Mouse (Mus musculus): ENCODE results near the gene Pax8. TPM values are rescaled to one million over a fixed set of nuclear protein-coding genes. Genes with fewer than 3 reads are reported as not detected.
A peak's percentile ranks its signal among the peaks of the same experiment; 100 is the strongest.

Pax8 gene
- polyA plus RNA-seq, 1 experiment from 2014 or later = 0.56 TPM

DNA sequence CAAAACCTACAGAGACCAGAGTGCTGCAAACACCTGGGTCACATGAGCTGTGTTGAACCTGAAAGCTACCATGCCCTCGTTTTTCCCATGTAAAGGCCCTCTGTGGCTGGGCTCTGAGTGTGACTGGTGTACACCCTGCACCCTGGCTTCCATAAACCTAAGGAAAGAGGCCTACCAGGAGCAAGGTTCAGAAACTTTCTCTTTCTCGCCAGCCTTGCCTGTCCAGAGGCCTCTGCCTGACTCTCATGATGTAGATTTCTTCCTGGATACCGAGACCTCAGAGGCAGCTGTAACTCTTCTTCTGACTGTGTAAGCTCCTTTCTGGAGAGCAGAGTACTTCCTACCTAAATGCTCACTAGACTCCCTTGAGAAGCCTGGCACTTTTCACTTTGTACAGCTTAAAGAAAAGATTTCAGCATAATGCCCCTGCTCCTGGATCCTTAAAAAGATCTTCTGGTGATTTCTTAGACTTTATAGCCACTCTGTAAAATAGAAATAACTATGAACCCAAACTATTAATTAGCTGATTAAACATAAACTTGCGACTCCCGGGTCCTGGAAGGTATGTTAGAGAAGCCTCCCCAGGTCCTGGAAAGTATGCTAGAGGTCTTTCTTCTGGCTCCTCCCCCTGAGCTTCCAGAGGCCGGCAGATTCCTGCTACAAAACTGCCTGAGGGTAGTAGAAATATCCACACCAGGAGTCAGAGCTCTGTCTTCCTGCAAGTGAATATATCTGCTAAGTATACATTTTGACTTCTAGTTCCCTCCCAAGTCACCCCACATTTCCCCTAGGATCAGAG lies 20.1 kb downstream of the Pax8 start:
- Histone ChIP-seq H3K36me3 (replicated peaks) (no peaks in the 10 kb centered on the region), H3K27ac (no peak overlapping the region)

GRCm38 (mm10) chr2:24454429-24455011 lies 20.9 kb downstream of the Pax8 start:
- Histone ChIP-seq H3K27ac (no peak overlapping the region), H3K36me3 (replicated peaks) (no peaks in the 10 kb centered on the region), H3K27me3 (ENCODE audit: poor library complexity, severe bottlenecking) (peaks cover 41% of the 10 kb centered on the region), H3K4me1 (peaks cover 17% of the 10 kb centered on the region), H3K9me3 (no peaks in the 10 kb centered on the region), H3K4me3 (no peak overlapping the region)
- no peak for DNase-seq (ENCODE audit: extremely low spot score, low spot score)
- WGBS = 35% methylated on average over 1 of the region's 1 CpGs

More for the DNA sequence above, 20.1 kb downstream of the Pax8 start:
- Histone ChIP-seq H3K9me3 (no peaks in the 10 kb centered on the region), H3K27me3 (ENCODE audit: poor library complexity, severe bottlenecking) (peaks cover 46% of the 10 kb centered on the region), H3K4me3 (no peak overlapping the region), H3K4me1 (peaks cover 17% of the 10 kb centered on the region)
- DNase-seq (ENCODE audit: extremely low spot score, low spot score) = no peak
- 40% methylated on average over 6 of the region's 6 CpGs for WGBS

GRCm38 (mm10) chr2:24453206-24453605 lies 22.2 kb downstream of the Pax8 start:
- Histone ChIP-seq H3K27ac (no peak overlapping the region), H3K4me3 (no peak overlapping the region), H3K4me1 (peaks cover 17% of the 10 kb centered on the region), H3K27me3 (ENCODE audit: poor library complexity, severe bottlenecking) (peaks cover 31% of the 10 kb centered on the region), H3K36me3 (replicated peaks) (no peaks in the 10 kb centered on the region), H3K9me3 (no peaks in the 10 kb centered on the region)
- WGBS = 84% methylated on average over 5 of the region's 5 CpGs
- no peak for DNase-seq (ENCODE audit: extremely low spot score, low spot score)

GRCm38 (mm10) chr2:24449111-24449510 lies 26.3 kb downstream of the Pax8 start:
- 80% methylated on average over 4 of the region's 4 CpGs for WGBS
- no peaks in the 10 kb centered on the region for H3K9me3 ChIP-seq
- H3K27me3 ChIP-seq (ENCODE audit: poor library complexity, severe bottlenecking) = peaks cover 43% of the 10 kb centered on the region
- no peak for DNase-seq (ENCODE audit: extremely low spot score, low spot score)
- H3K27ac ChIP-seq = no peak overlapping the region
- peaks cover 5% of the 10 kb centered on the region for H3K4me1 ChIP-seq
- H3K36me3 ChIP-seq (replicated peaks) = no peaks in the 10 kb centered on the region
- no peak overlapping the region for H3K4me3 ChIP-seq

- Histone ChIP-seq H3K9me3 (no peaks in the 10 kb centered on the region), H3K36me3 (replicated peaks) (no peaks in the 10 kb centered on the region), H3K27ac (no peak overlapping the region), H3K4me1 (peaks cover 17% of the 10 kb centered on the region), H3K4me3 (no peak overlapping the region), H3K27me3 (ENCODE audit: poor library complexity, severe bottlenecking) (peaks cover 84% of the 10 kb centered on the region)
- DNase-seq (ENCODE audit: extremely low spot score, low spot score) = no peak
- 42% methylated on average over 3 of the region's 3 CpGs for WGBS
Measured at GRCm38 (mm10) chr2:24443256-24443790, 32.1 kb downstream of the Pax8 start.

DNA sequence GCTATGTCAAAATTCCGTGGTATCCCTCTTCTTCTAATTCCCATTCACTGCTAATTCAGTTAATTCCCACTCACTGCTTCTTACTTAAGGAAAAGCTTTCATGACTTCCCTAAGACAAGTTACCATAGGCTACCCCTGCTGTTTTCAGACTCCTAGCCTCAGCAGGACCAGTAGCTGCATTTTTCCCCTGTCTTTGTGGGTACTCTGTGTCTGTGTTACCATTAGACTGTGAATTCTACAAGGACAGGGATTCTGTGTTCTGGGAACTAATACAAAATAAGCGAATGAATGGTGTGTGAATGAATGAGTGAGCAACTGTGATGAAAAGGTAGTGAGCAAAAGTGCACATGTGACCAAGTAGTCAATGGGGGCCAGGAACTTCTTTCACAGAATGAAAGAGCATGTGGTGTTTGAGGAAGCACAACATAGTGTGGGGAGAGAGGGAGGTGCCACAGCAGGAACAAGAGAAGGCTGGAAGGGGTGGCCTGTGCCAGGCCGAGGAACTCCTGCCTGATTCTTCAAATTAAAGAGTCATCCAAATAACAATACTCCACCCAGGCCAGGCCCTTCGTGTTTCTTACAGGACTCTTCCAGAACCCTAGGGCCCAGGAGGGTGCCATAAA lies 33.0 kb downstream of the Pax8 start:
- no peak overlapping the region for H3K27ac ChIP-seq
- H3K27me3 ChIP-seq (ENCODE audit: poor library complexity, severe bottlenecking) = peaks cover 88% of the 10 kb centered on the region
- DNase-seq (ENCODE audit: extremely low spot score, low spot score) = no peak
- H3K4me3 ChIP-seq = no peak overlapping the region
- 52% methylated on average over 4 of the region's 4 CpGs for WGBS
- H3K4me1 ChIP-seq = peaks cover 17% of the 10 kb centered on the region
- H3K36me3 ChIP-seq (replicated peaks) = no peaks in the 10 kb centered on the region
- H3K9me3 ChIP-seq = no peaks in the 10 kb centered on the region

DNA sequence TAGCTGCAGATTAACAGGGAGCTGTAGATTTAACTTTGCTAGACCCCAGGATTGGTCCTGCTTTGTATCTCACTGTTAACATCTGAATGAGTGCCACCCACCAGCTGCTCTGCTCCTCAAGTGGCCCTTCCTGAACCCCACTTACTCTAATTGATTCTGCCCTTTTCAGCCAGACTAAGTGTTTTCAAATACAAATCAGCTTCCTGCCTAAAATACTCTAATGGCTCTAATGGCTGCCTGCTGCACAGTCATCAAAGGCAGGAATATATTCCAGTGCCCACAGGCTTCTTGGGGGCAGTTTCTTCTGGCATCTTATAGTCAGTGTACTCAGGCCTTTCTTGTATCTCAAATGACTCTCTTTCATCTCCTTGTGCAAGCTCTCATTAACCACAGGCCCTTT lies 33.5 kb downstream of the Pax8 start:
- DNase-seq (ENCODE audit: extremely low spot score, low spot score) = no peak
- Histone ChIP-seq H3K27me3 (ENCODE audit: poor library complexity, severe bottlenecking) (peaks cover 91% of the 10 kb centered on the region), H3K4me1 (peaks cover 17% of the 10 kb centered on the region), H3K4me3 (no peak overlapping the region), H3K36me3 (replicated peaks) (no peaks in the 10 kb centered on the region), H3K27ac (no peak overlapping the region), H3K9me3 (no peaks in the 10 kb centered on the region)

DNA sequence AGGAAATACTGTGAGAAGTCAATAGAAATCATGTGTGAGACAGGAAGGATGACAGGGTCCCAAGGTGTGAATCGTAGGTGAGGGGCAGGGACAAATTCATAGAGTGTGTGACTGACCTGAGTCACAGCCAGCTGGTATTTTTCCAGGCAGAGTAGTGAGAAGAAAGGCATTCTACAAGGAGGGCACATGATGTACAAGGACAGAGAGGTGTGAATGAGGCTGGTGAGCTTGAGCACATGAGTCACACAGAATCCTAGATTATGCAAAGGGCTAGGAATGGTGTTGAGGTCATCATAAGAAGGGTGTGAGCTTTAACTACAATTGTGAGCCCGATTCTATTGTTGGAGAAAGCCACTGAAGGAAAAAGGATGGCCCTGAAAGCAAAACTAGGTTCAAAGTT lies 35.3 kb downstream of the Pax8 start:
- 86% methylated on average over 2 of the region's 2 CpGs for WGBS

GRCm38 (mm10) chr2:24435699-24436098 lies 39.7 kb downstream of the Pax8 start:
- peaks cover 71% of the 10 kb centered on the region for H3K27me3 ChIP-seq (ENCODE audit: poor library complexity, severe bottlenecking)
- no peak overlapping the region for H3K4me3 ChIP-seq
- no peaks in the 10 kb centered on the region for H3K36me3 ChIP-seq (replicated peaks)
- no peak overlapping the region for H3K27ac ChIP-seq
- H3K4me1 ChIP-seq = 0 out of 2 replicates have a peak, but pooled peaks cover 3% of the 10 kb centered on the region
- DNase-seq (ENCODE audit: extremely low spot score, low spot score) = no peak
- H3K9me3 ChIP-seq = no peaks in the 10 kb centered on the region
- 86% methylated on average over 11 of the region's 11 CpGs for WGBS

More for the DNA sequence above, 35.3 kb downstream of the Pax8 start:
- no peak for DNase-seq (ENCODE audit: extremely low spot score, low spot score)
- no peak overlapping the region for H3K4me3 ChIP-seq
- H3K4me1 ChIP-seq = peaks cover 17% of the 10 kb centered on the region
- no peaks in the 10 kb centered on the region for H3K9me3 ChIP-seq
- H3K27me3 ChIP-seq (ENCODE audit: poor library complexity, severe bottlenecking) = peaks cover 91% of the 10 kb centered on the region
- H3K27ac ChIP-seq = no peak overlapping the region
- no peaks in the 10 kb centered on the region for H3K36me3 ChIP-seq (replicated peaks)

DNA sequence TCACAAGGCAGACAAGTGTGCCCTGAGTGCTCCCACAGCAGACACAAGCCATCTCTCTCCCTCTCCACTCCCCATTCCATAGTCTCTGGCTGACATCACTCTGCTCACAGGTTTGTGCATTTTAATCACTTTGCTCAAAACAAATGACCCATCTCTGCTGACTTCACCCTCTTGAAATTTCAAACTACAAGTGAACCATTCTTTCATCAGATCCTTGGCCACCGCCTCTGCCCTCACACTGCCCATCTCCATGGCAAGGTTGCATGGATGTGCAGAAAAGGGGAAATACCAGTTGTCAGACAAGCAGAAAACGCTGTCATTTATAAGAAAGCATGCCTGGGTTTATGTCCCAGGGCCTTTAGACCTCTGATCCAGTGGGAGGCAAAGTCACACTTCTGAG lies 40.7 kb downstream of the Pax8 start:
- Histone ChIP-seq H3K27me3 (ENCODE audit: poor library complexity, severe bottlenecking) (peaks cover 70% of the 10 kb centered on the region), H3K4me3 (no peak overlapping the region), H3K9me3 (no peaks in the 10 kb centered on the region), H3K27ac (no peak overlapping the region), H3K36me3 (replicated peaks) (no peaks in the 10 kb centered on the region), H3K4me1 (0 out of 2 replicates have a peak, but pooled peaks cover 3% of the 10 kb centered on the region)
- no peak for DNase-seq (ENCODE audit: extremely low spot score, low spot score)
- WGBS = 88% methylated on average over 2 of the region's 2 CpGs

DNA sequence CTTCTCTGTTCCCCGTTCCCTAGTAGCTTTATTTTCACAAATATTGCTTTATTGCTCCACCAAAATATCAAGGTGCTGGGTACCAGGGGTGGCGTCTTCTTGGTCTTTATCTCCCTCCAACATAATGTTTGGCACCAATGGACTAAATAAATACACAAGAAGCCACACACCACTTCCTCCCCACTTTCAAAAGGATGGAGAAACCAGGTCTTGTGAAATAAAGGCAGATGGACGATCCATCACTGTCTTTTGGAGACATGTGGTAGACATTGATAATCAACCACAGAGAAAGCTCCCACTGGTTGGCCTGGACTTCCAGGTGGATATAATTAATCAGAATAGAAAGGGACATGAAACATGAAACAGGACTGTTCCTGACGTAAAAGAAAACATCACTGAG lies 45.6 kb downstream of the Pax8 start:
- Histone ChIP-seq H3K4me1 (peaks cover 17% of the 10 kb centered on the region), H3K27me3 (ENCODE audit: poor library complexity, severe bottlenecking) (peaks cover 51% of the 10 kb centered on the region), H3K9me3 (no peaks in the 10 kb centered on the region), H3K4me3 (no peak overlapping the region), H3K27ac (no peak overlapping the region), H3K36me3 (replicated peaks) (no peaks in the 10 kb centered on the region)
- no peak for DNase-seq (ENCODE audit: extremely low spot score, low spot score)
- WGBS = 88% methylated on average over 4 of the region's 4 CpGs

GRCm38 (mm10) chr2:24427866-24428675 lies 47.3 kb downstream of the Pax8 start:
- 27% methylated on average over 12 of the region's 12 CpGs for WGBS
- H3K27me3 ChIP-seq (ENCODE audit: poor library complexity, severe bottlenecking) = peaks cover 42% of the 10 kb centered on the region
- H3K4me1 ChIP-seq = peaks cover 17% of the 10 kb centered on the region
- 0 out of 2 replicates have a peak overlapping the region, but pooled peaks have one; percentile 35 for H3K27ac ChIP-seq
- H3K9me3 ChIP-seq = no peaks in the 10 kb centered on the region
- no peak overlapping the region for H3K4me3 ChIP-seq
- no peak for DNase-seq (ENCODE audit: extremely low spot score, low spot score)
- H3K36me3 ChIP-seq (replicated peaks) = no peaks in the 10 kb centered on the region

Measured in forebrain, embryonic 10.5 days (tissue).